Mouse (Mus musculus): ENCODE results near the gene Lyar. TPM values are rescaled to one million over a fixed set of nuclear protein-coding genes. Genes with fewer than 3 reads are reported as not detected.

The Lyar gene
- total and polyA plus RNA-seq, 2 experiments from 2014 or later: 11.4 to 45.9 TPM

DNA sequence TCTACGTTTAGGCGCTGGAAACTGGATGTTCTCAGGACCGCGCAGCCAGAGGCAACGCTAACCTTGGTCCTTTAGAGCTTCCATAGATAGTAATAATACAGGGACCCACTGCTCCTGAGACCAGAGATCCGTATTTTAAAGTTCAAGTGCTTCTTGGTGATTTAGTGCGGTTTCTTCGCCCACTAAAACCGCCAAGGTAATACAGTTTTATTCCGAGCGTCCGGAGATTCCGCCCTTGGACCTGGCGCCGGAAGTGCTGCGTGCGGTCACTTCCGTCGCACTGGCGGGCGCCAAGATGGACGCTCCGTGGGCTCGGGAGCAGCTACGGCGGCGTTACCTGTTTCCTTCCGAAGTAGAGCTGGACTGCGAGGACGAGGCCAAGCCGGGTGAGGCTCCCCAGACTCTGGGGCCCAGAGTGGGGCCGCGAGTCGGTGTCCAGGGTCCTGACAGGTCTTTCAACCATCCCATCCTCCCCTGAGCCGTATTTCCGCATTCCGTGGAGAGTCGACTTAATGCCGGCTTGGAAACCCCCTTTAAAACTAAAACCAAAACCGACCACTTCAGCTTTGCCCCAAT, 39.9 kb downstream of the Lyar start, which contains the start of gene Tmem128:
TSS of gene Tmem128 (plus strand) at position 79 of the 576 bp plus-strand sequence.
- Histone ChIP-seq H3K9me3 (ENCODE audit: low read length) (no peaks in the 10 kb centered on the region), H3K36me3 (ENCODE audit: insufficient read depth, low read length) (peaks cover 17% of the 10 kb centered on the region), H3K4me3 (ENCODE audit: low read length) (peak within 1 kb of the TSS; percentile 97), H3K9ac (replicated peaks; ENCODE audit: low read length) (peak within 1 kb of the TSS; percentile 80), H3K4me2 (ENCODE audit: low read depth, low read length) (peak within 1 kb of the TSS; percentile 61), H3K27me3 (ENCODE audit: insufficient read depth, low read length) (no peaks in the 10 kb centered on the region), H3K27ac (peak within 1 kb of the TSS; percentile 81), H3K4me1 (ENCODE audit: insufficient read depth, low read length) (0 out of 2 replicates have a peak, but pooled peaks cover 7% of the 10 kb centered on the region)
- WGBS: under 1% methylated on average over 40 of the region's 40 CpGs
- no peak for TF ChIP-seq CTCF (IDR thresholded peaks at IDR 0.05; ENCODE audit: low read depth)
- peak; percentile 83 for DNase-seq (ENCODE audit: low spot score)
- ATAC-seq: peak; percentile 84

- no peaks in the 10 kb centered on the region for H3K9me3 ChIP-seq (ENCODE audit: low read length)
- 89% methylated on average over 3 of the region's 3 CpGs for WGBS
- no peak for TF ChIP-seq CTCF (IDR thresholded peaks at IDR 0.05; ENCODE audit: low read depth)
- no peak for ATAC-seq
- H3K9ac ChIP-seq (replicated peaks; ENCODE audit: low read length): no peak overlapping the region
- H3K27me3 ChIP-seq (ENCODE audit: insufficient read depth, low read length): peaks cover 14% of the 10 kb centered on the region
- no peak overlapping the region for H3K4me3 ChIP-seq (ENCODE audit: low read length)
- DNase-seq (ENCODE audit: low spot score): no peak
- no peak overlapping the region for H3K27ac ChIP-seq
- H3K4me1 ChIP-seq (ENCODE audit: insufficient read depth, low read length): no peaks in the 10 kb centered on the region
- H3K36me3 ChIP-seq (ENCODE audit: insufficient read depth, low read length): peaks cover 29% of the 10 kb centered on the region; the same call in 1 of the 2 replicates
- no peak overlapping the region for H3K4me2 ChIP-seq (ENCODE audit: low read depth, low read length)
Measured at GRCm38 (mm10) chr5:38270942-38271341, 50.7 kb downstream of the Lyar start.

DNA sequence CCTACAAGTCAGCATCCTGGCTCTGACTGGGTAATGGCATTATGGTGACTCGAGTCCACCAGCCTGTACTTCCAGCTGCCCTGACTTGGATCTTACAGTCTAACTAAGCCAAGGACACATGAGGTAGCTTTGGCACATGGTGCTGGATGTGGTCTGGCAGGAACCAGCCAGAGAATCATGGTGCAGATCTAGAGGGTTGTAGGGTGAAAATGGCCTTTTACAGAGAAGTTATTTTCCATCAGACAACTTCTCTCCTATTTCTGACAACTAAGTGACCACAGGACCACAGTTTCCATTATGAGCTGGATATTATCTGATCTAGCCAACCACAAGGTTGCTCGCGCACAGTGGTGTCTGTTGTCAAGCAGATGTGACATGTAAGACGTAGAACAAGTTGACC, 53.6 kb downstream of the Lyar start:
- H3K27me3 ChIP-seq (ENCODE audit: insufficient read depth, low read length): peaks cover 37% of the 10 kb centered on the region
- H3K9ac ChIP-seq (replicated peaks; ENCODE audit: low read length): no peak overlapping the region
- peaks cover 14% of the 10 kb centered on the region; the same call in 1 of the 2 replicates for H3K36me3 ChIP-seq (ENCODE audit: insufficient read depth, low read length)
- H3K4me2 ChIP-seq (ENCODE audit: low read depth, low read length): no peak overlapping the region
- no peak for DNase-seq (ENCODE audit: low spot score)
- no peak for TF ChIP-seq CTCF (IDR thresholded peaks at IDR 0.05; ENCODE audit: low read depth)
- no peak for ATAC-seq
- no peaks in the 10 kb centered on the region for H3K9me3 ChIP-seq (ENCODE audit: low read length)
- H3K4me1 ChIP-seq (ENCODE audit: insufficient read depth, low read length): peaks cover 11% of the 10 kb centered on the region; the same call in 1 of the 2 replicates
- WGBS: 86% methylated on average over 4 of the region's 4 CpGs
- H3K4me3 ChIP-seq (ENCODE audit: low read length): no peak overlapping the region
- no peak overlapping the region for H3K27ac ChIP-seq

DNA sequence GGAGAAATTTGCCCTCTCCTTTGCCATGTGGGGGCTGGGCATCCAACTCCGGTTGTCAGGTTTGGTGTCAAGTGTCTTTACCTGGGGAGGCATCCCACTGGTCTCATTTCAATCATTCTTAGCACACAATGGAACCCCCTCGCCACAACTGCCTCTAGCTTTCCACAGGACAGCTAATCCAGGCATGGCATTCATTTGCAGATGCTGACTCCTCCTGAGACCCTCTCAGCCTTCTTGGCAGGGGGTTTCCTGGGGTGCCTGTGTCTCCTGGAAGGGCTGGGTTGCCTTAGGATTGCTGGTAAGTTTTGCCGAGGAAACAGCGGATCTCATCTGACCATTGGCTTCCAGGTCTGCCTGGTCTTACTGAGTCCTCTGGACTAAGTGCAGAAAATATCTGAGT, 55.5 kb downstream of the Lyar start, which contains the start of gene Otop1:
TSS of gene Otop1 (plus strand) at position 202 of the 400 bp plus-strand sequence.
- no peak within 1 kb of the TSS for H3K27ac ChIP-seq
- no peak within 1 kb of the TSS for H3K9ac ChIP-seq (replicated peaks; ENCODE audit: low read length)
- H3K27me3 ChIP-seq (ENCODE audit: insufficient read depth, low read length): peaks cover 46% of the 10 kb centered on the region
- no peak for DNase-seq (ENCODE audit: low spot score)
- TF ChIP-seq CTCF (IDR thresholded peaks at IDR 0.05; ENCODE audit: low read depth): no peak
- no peak for ATAC-seq
- H3K4me1 ChIP-seq (ENCODE audit: insufficient read depth, low read length): peaks cover 11% of the 10 kb centered on the region; the same call in 1 of the 2 replicates
- peaks cover 5% of the 10 kb centered on the region; the same call in 1 of the 2 replicates for H3K36me3 ChIP-seq (ENCODE audit: insufficient read depth, low read length)
- peak within 1 kb of the TSS; percentile 58 for H3K4me2 ChIP-seq (ENCODE audit: low read depth, low read length)
- peak within 1 kb of the TSS; percentile 20 for H3K4me3 ChIP-seq (ENCODE audit: low read length)
- WGBS: 8% methylated on average over 4 of the region's 4 CpGs
- H3K9me3 ChIP-seq (ENCODE audit: low read length): no peaks in the 10 kb centered on the region

DNA sequence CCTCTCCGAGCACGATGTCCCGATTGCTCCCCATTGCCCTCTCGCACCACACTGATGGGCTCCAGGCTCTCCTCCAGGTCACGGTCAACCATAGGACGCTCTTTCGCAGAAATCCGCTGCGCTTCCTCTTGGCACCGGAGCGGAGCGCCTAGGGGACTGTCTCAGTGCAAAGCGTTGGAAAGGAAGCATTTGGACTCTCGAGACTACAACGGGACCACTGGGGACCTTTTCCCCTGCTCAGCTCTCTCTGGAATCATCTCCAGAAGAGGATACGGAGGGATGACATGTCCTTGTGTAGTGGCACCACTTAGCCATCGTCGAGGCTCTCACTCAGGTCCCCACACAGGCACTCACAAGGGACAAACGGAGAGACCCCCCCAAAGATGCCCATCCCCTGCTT, 56.2 kb downstream of the Lyar start:
- peak overlapping the region; percentile 20 for H3K4me3 ChIP-seq (ENCODE audit: low read length)
- peaks cover 11% of the 10 kb centered on the region; the same call in 1 of the 2 replicates for H3K4me1 ChIP-seq (ENCODE audit: insufficient read depth, low read length)
- no peak overlapping the region for H3K9ac ChIP-seq (replicated peaks; ENCODE audit: low read length)
- DNase-seq (ENCODE audit: low spot score) (peak; percentile 16), ATAC-seq (no peak)
- H3K27me3 ChIP-seq (ENCODE audit: insufficient read depth, low read length): peaks cover 46% of the 10 kb centered on the region
- 0% methylated on average over 19 of the region's 19 CpGs for WGBS
- H3K36me3 ChIP-seq (ENCODE audit: insufficient read depth, low read length): peaks cover 4% of the 10 kb centered on the region; the same call in 1 of the 2 replicates
- no peaks in the 10 kb centered on the region for H3K9me3 ChIP-seq (ENCODE audit: low read length)
- peak overlapping the region; percentile 48 for H3K4me2 ChIP-seq (ENCODE audit: low read depth, low read length)
- no peak overlapping the region for H3K27ac ChIP-seq
- TF ChIP-seq CTCF (IDR thresholded peaks at IDR 0.05; ENCODE audit: low read depth): no peak

GRCm38 (mm10) chr5:38277098-38277866, 57.0 kb downstream of the Lyar start:
- Histone ChIP-seq H3K9ac (replicated peaks; ENCODE audit: low read length) (0 out of 2 replicates have a peak overlapping the region, but pooled peaks have one; percentile 28), H3K9me3 (ENCODE audit: low read length) (no peaks in the 10 kb centered on the region), H3K27me3 (ENCODE audit: insufficient read depth, low read length) (peaks cover 46% of the 10 kb centered on the region), H3K36me3 (ENCODE audit: insufficient read depth, low read length) (no peaks in the 10 kb centered on the region), H3K4me1 (ENCODE audit: insufficient read depth, low read length) (peaks cover 11% of the 10 kb centered on the region; the same call in 1 of the 2 replicates), H3K27ac (no peak overlapping the region), H3K4me2 (ENCODE audit: low read depth, low read length) (peak overlapping the region; percentile 58), H3K4me3 (ENCODE audit: low read length) (peak overlapping the region; percentile 32)
- DNase-seq (ENCODE audit: low spot score) (no peak), ATAC-seq (peak; percentile 47; the same call in 1 of the 2 replicates)
- 2% methylated on average over 56 of the region's 65 CpGs for WGBS
- TF ChIP-seq CTCF (IDR thresholded peaks at IDR 0.05; ENCODE audit: low read depth): no peak
